Mouse (Mus musculus) frontal cortex, postnatal 14 days (tissue): ENCODE measurements around the gene Carmil3.

Experiments
- DNase-seq, 2 experiments: peaks; one replicate each; pipeline ENCODE4 v3.0.0; 2022; ENCODE audit warnings: low spot score in 2 of 2

Carmil3 gene

GRCm38 (mm10) chr14:55490361-55491201, at the start of gene Carmil3:
Gene Carmil3, plus strand, starts transcription at chr14:55490651.
- DNase-seq, result peak; percentile 76 to 82

GRCm38 (mm10) chr14:55457693-55458092, 32.8 kb upstream of the Carmil3 start:
- DNase-seq, result no peak

GRCm38 (mm10) chr14:55458273-55458672, 32.2 kb upstream of the Carmil3 start:
- DNase-seq, result peak in 1 of 2 experiments; percentile 53

- DNase-seq, result no peak
Measured at GRCm38 (mm10) chr14:55458761-55459160, 31.7 kb upstream of the Carmil3 start.

- no peak for DNase-seq
Measured at GRCm38 (mm10) chr14:55459796-55460195, 30.7 kb upstream of the Carmil3 start.

- no peak for DNase-seq
Measured at GRCm38 (mm10) chr14:55460297-55460696, 30.2 kb upstream of the Carmil3 start.

- DNase-seq, result no peak
Measured at GRCm38 (mm10) chr14:55461757-55462156, 28.7 kb upstream of the Carmil3 start.

GRCm38 (mm10) chr14:55466481-55466880, 24.0 kb upstream of the Carmil3 start:
- DNase-seq, result no peak

- DNase-seq, result no peak
Measured at GRCm38 (mm10) chr14:55467108-55467507, 23.3 kb upstream of the Carmil3 start.

GRCm38 (mm10) chr14:55468301-55468741, 22.1 kb upstream of the Carmil3 start:
- DNase-seq, result no peak

- no peak for DNase-seq
Measured at GRCm38 (mm10) chr14:55469041-55469440, 21.4 kb upstream of the Carmil3 start.

- no peak for DNase-seq
Measured at GRCm38 (mm10) chr14:55469821-55470220, 20.6 kb upstream of the Carmil3 start.

- DNase-seq, result no peak
Measured at GRCm38 (mm10) chr14:55470806-55471205, 19.6 kb upstream of the Carmil3 start.

- no peak for DNase-seq
Measured at GRCm38 (mm10) chr14:55475654-55476053, 14.8 kb upstream of the Carmil3 start.

- DNase-seq, result no peak
Measured at GRCm38 (mm10) chr14:55477421-55477820, 13.0 kb upstream of the Carmil3 start.

GRCm38 (mm10) chr14:55477829-55478228, 12.6 kb upstream of the Carmil3 start:
- DNase-seq, result no peak

GRCm38 (mm10) chr14:55478651-55479599, 11.5 kb upstream of the Carmil3 start, which contains the start of gene Dhrs4:
Gene Dhrs4, plus strand, starts transcription at chr14:55478758.
- peak; percentile 22 to 57 for DNase-seq

- DNase-seq, result no peak
Measured at GRCm38 (mm10) chr14:55479629-55480028, 10.8 kb upstream of the Carmil3 start.

- no peak for DNase-seq
Measured at GRCm38 (mm10) chr14:55484430-55485085, 5.9 kb upstream of the Carmil3 start.

GRCm38 (mm10) chr14:55486836-55487235, 3.6 kb upstream of the Carmil3 start:
- no peak for DNase-seq

- DNase-seq, result peak in 1 of 2 experiments; percentile 41
Measured at GRCm38 (mm10) chr14:55491291-55491833, 911 bp downstream of the Carmil3 start.
